Mouse (Mus musculus) right cerebral cortex, adult 2 months (tissue): ENCODE measurements at regions not wholly inside any gene's neighbourhood (a gene's known extent, or its start where the extent isn't known, plus 50 kb on each side); places are given as distances from the start of the nearest gene placed in this dataset.

ENCODE experiments used
- DNase-seq, 2 experiments: peaks; one replicate each; pipeline ENCODE4 v3.0.0; 2021 to 2022; ENCODE audit warnings: low spot score in 2 of 2

DNA sequence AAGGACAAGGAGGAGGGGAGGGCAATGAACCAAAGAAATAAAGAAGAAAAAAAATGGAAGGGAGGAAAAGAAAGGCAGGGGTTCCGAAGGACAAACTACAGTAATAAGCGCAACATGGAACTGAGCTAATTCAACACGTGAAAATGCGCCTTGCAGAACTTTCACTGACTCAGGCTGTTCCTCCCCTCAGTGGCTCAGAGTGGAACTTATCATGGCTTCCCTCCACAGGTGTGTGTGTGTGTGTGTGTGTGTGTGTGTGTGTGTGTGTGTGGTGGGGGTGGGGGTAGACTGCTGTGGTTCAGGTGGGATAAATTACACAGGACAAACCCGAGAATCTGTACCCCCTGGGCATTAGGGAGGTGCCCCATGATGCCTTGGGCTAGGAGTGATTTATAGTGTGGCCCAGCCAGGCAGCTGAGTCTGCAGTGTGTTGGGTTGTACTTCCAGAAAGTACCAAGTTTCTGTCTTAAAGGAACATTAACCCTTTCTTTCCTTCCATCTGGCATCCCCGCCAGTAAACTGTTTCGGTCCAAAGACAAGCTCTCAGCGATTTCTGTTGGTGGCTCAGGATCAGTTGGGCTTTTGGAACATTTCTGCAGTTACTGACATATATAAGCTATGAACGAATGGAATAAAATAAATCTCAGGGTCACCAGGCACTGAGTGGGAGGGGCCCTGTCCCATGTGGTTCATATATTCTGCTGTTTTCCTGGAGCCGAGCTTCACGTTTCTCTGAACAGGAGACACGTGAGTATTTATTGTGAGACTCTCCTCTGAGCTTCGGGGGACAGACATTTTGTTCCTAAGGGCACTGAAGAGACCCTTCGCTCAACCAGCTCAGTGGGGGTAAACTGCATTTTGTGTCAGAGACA, 71.1 kb upstream of the Lnx1 start:
- DNase-seq, result no peak

DNA sequence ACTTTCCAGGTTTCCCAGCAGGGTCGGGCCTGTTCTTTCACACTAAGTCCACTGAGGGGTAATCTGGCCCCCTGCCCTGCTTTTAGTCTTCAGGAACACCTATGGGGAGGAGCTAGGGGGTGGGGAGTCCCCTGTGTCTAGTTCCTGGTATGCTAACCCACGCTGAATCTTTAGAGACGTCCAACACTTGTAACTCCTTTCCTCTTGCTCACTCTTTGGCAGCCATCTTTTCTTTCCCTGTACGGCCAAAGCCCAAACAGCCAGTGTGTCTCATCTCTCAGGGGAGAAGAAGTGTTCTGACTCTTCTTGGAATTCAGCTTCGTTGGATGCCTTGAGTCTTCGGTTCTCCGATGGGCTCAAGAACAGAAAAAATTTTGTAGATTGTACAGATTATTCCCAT, 68.4 kb upstream of the Lnx1 start:
- no peak for DNase-seq

DNA sequence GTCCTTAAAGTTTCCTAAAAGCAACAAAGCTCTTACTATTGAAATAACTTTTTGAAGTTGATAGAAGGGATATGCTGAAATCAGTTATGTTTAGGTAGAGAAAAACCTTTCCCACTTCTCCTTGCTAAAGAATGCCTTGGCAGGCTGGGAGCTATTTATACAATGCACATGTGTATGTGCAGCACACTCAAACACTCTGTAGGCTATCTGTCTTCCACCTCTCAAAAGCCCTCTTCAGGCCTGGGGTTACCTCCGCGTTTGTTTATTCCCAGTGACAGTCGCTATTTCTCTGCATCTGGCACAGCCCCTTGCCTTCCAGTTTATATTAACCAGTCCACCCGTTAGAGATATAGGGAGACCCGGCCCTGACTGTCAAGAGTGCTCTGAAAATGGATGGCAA, 66.3 kb upstream of the Lnx1 start:
- no peak for DNase-seq

DNA sequence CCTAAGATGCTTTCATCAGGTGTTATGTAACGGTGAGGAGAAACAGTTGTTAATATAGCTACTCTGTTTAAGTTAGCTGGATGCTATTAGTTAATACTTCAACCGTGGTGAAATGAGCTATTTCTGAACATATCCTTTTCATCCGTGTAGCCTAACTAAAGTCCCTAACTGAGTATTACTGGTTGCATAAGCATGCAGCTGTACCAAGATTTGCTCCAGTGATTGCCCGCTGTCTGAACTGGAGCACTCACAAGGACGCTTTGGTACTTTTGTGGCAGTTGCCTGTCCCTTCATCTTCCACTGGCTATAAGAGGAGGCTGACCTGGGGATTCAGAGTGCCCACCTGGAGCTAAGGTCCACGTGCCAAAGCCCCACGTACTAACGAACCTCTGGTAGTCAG, 65.3 kb upstream of the Lnx1 start:
- DNase-seq, result no peak

DNA sequence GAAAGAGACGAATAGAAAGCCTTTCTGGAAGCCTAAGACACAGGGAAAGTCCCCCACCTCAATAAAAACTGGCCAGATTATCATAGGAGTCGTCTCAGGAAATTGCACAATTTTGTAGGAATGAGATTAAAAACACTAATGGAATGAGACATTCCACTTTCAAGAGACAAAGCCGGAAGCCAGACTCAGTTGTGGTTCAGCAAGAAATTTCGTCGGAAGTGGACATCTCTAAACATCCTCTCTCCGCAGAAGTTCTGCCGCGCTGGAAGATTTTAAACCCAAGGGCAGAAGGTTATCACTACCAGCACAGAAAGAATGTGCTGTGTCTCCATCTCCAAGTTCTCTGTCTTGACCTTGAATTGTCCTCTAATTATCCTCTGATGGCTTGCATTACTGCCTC, 63.5 kb upstream of the Lnx1 start:
- no peak for DNase-seq

DNA sequence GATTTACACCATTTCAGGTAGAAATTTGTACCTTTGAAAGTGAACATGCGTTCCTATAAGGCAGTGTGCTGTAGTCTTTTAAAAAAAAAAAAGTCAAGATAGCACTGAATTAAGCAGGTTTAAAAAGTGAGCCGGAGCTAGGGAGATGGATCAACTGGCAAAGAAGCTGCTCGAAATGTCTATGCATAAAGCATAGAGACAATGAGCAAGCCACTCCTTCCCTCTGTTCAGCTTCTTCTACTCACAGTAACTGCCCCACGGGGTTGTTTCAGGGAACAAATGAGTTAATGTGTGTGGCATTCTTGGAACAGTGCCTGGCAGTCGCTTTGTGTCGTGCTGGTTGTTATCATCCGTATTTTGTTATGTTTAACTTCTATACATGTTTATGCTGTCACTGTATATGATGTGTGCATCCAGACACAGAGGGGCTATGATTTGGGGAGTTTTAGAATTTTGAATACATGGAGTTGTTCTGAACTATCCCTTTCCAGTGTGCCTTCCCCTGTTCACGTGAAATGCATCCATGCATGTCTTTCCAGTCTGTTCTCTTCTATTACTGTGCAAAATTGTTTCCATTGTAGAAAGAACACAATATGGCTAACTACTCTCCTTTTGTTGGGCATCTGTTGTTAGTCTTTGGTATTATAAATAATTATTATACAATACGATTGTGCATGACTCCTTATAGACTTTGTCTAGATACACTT, 62.5 kb upstream of the Lnx1 start:
- no peak for DNase-seq

DNA sequence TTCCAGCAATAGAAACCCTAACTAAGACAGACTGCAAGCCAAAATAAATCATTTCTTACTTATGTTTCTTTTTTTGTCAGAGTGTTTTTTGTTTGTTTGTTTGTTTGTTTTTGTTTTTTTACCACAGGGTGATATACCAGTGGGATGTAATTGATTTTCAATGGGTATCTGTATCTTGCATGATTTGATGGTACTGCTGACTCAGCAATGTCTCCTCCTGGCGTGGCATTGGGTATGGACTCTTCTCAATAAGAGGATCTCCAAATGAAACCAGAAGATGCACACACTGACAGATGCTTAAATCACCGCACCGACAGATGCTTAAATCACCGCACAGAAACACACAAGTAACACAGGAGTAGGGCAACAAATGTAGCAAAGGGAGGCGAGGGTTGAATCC, 54.8 kb upstream of the Lnx1 start:
- DNase-seq, result no peak

DNA sequence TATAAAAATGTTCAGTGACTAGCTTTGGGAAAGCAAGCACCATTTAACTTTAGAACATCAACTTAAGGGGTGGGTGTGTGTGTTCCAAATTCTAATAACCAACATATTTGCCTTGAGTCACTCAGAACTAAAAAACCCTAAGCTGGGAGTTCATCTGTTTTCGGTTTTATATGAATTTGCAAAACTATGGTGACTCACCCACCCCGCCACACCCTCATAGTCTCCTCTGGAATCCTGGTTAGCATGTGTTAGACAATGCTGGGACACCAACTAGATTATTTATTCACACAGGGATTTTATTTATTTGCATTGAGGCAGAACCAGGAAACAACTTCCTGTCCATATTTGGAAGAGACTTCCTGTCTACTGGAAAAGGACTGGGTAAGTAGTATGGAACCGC, 50.2 kb upstream of the Lnx1 start:
- DNase-seq, result no peak
